ENCODE assay signal across 8 mouse cellular contexts in the genomic region with DNA sequence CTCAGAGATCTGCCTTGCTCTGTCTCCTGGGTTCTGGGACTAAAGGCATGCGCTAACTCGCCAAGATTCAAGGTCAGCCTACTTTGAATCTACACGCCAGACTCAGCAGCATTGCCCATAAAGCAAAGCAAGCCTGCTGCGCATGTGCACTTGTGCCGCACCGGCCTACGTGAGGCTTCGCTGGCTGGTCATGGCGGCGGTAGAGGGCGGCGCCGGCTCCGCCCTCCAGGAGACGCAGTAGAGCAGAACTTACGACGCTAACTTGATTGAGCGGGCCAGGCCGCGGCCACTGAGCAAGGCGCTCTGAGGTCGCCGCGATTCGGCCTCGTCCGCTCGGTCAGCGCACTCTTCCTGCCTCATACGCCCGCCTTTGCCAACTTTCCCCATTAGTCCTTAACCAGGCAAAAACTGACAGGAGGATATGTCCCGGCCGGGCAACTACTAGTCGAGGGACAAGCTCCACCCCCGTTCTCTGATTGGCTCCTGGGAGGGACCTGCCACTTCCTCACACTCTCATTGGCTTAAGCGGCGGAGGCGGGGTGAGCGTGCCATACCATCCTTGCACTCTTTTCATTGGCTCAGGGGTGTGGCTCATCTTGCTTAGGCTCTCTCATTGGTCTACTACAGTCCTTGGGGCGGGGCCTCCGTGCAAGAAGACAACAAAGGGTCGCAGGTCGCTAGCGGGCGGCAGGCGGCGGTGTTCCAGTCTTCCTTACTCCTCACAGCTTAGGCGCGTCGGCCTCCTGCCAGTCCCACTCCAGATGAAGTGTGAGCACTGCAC. TPM values are rescaled to one million over a fixed set of nuclear protein-coding genes. Genes with fewer than 3 reads are reported as not detected.
DNase-seq lines count a peak whose midpoint lies in the region; ATAC-seq and TF ChIP-seq lines count a peak whose summit lies in the region.

Narf (plus strand) TSS at position 690 of the 781 bp plus-strand sequence.

- H3K27ac ChIP-seq in hindbrain, embryonic 13.5 days, result peak within 1 kb of the TSS; percentile 100

- under 1% methylated on average over 50 of the region's 50 CpGs for WGBS in hindbrain, embryonic 13.5 days

- peak within 1 kb of the TSS; percentile 70 for H3K4me2 ChIP-seq in hindbrain, embryonic 13.5 days

- H3K4me1 ChIP-seq in hindbrain, embryonic 13.5 days (replicated peaks), result peaks cover 42% of the 10 kb centered on the region

- H3K36me3 ChIP-seq in hindbrain, embryonic 13.5 days, result peaks cover 23% of the 10 kb centered on the region

- H3K27me3 ChIP-seq in Patski, result no peaks in the 10 kb centered on the region
- no peaks in the 10 kb centered on the region for H3K27me3 ChIP-seq in hindbrain, embryonic 13.5 days

- peak within 1 kb of the TSS; percentile 72 for H3K4me3 ChIP-seq in hindbrain, embryonic 13.5 days

- peak; percentile 98 for ATAC-seq in Patski
- peak; percentile 100 for ATAC-seq in hindbrain, embryonic 13.5 days (ENCODE audit: low FRiP score)

- in situ Hi-C loops in Patski (cut with MboI; ENCODE audit: low pct_unique_long_range_greater_than_20kb), result no loop called here

- peak; percentile 91 for DNase-seq in Patski (ENCODE audit: low read depth, low spot score)
- peak; percentile 98 for DNase-seq in cerebellum, postnatal 14 days
- DNase-seq in frontal cortex, postnatal 14 days (ENCODE audit: low spot score in 2 of 2), result peak; percentile 98 to 100
- peak; percentile 84 to 96 for DNase-seq in layer of hippocampus, postnatal 25 days (ENCODE audit: extremely low spot score in 1 of 2, low spot score in 1 of 2)
- DNase-seq in lung, postnatal 25 days (ENCODE audit: low spot score), result peak; percentile 100
- peak; percentile 100 for DNase-seq in retina, embryonic 14.5 days (ENCODE audit: low spot score)
- peak; percentile 98 for DNase-seq in thymus, postnatal 4 days

- peak within 1 kb of the TSS; percentile 89 for H3K9ac ChIP-seq in hindbrain, embryonic 13.5 days

- H3K9me3 ChIP-seq in hindbrain, embryonic 13.5 days, result no peaks in the 10 kb centered on the region

- POLR2A ChIA-PET in Patski (lab: Charles Lee), result interaction anchor here (2.2 to 2.7 kb wide), 2 partner anchors 8 to 12 kb away, joined by 8 read pairs; partner anchors contain the start of gene Cybc1

- peak; percentile 82 for TF ChIP-seq CTCF in Patski (IDR thresholded peaks at IDR 0.05)

- CTCF ChIA-PET in Patski (lab: Charles Lee), result interaction anchor here (1.4 to 2.6 kb wide), 4 partner anchors 10 to 15 kb away, joined by 4 to 12 read pairs (median 6); no protein-coding TSS in a partner anchor

RNA-seq across cellular contexts. Expression of gene Narf, which starts in this region (rescaled TPM):
- polyA plus RNA-seq in Patski (2021), result 26.3 TPM
- polyA plus RNA-seq in hindbrain, embryonic 13.5 days (2015; fragmentation: Nextera tagmentation; extraction: Ambion mirVana), result 94.8 and 95.5 TPM in 2 replicates
- total RNA-seq in layer of hippocampus, postnatal 25 days (2021), result 10 to 100 TPM; 52.9 to 55.6 TPM

Comparison
In these comparisons a context has a peak if more than half of its experiments do, and no peak if none do; other contexts are left out.
1. Peak in every context shown above with its lines: DNase-seq, ATAC-seq, H3K4me3 ChIP-seq and H3K27ac ChIP-seq.